Mouse (Mus musculus): ENCODE results near the gene Adamts2.
A peak's percentile ranks its signal among the peaks of the same experiment; 100 is the strongest.

Gene Adamts2

DNA sequence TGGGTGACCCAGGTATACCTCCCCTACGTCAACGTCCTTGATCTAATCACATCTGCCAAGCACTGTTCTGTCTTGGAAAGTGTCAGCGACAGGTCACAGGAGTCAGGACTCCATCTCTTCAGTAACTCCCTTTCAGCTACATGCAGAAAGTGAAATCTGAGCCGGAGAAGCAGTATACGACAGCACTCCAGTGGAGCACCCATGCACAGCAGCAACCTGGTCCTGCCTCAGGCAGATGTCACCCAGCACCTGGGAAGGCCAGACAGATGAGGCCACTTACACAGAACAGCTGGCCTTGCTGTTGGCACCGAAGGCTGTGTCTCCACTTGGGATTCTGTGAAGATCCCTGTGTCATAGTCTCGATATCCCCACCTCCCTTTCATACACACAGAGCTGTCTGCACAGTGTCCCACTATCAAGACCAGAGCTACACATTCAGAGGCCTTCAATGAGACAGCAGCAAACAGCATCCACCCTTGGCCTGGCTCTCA, 70.0 kb downstream of the Adamts2 start:
- no peak for DNase-seq (ENCODE audit: low read depth, low spot score)

DNA sequence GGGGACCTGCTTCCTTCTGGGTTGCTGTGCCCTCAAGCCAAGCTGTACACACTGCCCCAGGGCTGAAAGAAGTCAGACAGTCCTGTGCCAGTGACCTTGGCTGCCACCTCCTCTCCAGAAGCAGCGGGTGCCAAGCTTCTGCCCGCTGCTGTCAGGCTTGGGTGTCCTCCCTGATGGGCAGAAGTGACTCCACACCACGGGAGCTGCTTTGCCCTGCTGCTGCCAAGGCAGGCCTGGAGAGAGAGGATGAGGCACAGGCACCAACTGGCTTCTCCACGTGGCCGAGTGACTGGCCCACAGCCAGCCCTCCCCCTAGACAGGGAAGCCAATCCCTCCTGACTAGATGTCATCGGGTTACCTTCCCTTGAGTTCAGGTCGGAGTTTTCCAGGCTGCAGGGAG, 71.0 kb downstream of the Adamts2 start:
- DNase-seq (ENCODE audit: low read depth, low spot score) = no peak

DNA sequence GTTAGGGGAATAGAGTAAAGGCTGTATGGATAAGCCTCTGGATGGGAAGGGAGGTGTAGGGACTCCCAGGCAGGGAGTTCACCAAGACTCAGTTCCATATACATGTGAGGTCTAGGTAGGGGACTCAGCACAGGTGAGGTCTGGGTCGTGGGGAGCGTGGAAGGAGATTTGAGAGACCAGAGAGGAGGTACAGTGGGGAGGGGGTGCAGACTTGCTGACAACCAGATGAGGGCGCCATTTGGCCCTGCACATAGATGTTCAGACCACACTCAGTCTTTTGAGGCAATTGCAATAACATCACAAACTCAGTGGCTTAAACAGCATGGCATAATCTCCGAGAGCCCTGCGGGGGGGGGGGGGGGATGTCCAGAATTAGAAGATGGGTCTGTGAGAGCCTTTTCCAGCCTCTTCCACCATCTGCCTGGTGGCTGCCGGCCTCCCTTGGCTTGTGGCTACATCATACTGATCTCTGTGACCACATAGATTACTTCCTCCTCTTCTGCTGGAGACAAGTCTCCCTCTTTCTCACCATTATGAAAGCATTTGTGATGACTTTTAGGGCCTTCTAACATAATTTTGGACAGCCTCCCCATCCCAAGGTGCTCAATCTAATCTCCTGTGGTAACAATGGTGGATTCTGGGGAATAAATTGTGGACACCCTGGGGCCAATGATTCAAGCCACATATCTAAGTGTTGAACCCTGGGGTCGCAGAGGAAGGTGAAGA, 71.8 kb downstream of the Adamts2 start:
- peak; percentile 11 for DNase-seq (ENCODE audit: low read depth, low spot score)

DNA sequence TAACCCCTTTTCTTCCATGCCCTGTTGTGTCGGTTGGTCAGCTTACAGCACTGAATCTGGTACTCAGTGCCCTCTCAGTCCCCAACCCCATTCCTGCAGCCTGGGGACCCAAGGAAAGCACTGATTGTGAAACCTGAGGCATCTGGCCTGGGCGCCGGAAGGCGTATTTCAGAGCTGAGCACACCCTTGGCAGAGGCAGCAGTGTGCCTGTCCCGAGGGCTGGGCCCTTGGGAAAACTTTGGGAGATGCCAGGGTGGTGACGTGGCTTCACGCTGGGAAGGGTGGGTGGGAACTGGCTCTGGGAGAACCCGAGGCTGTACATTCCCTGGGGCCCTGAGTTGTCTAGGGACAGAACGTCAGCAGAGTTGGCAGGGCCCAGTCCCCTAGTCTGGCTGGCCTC, 72.5 kb downstream of the Adamts2 start:
- DNase-seq (ENCODE audit: low read depth, low spot score) = no peak

- DNase-seq (ENCODE audit: low read depth, low spot score) = no peak
Measured at GRCm38 (mm10) chr11:50678650-50679049, 76.8 kb downstream of the Adamts2 start.

DNA sequence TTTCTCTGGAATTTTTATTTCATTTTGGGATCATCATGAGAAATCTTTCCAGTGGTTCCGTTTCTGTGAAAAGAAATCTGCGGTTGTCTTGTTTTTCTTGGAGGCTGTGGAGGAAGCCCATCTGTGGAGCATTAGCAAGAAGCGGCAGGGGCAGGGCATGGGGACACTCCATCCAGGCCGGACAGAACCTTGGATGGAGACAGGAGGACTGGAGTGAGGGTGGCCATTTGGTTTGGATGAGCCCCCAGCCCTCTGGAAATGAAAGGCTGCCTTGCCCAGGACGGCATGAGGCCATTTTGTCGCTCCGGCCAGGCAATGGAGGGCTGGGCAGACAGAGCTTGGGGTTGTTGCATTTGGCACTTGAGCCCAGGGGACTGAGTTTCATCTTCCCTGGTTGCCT, 80.1 kb downstream of the Adamts2 start:
- DNase-seq (ENCODE audit: low read depth, low spot score) = no peak

DNA sequence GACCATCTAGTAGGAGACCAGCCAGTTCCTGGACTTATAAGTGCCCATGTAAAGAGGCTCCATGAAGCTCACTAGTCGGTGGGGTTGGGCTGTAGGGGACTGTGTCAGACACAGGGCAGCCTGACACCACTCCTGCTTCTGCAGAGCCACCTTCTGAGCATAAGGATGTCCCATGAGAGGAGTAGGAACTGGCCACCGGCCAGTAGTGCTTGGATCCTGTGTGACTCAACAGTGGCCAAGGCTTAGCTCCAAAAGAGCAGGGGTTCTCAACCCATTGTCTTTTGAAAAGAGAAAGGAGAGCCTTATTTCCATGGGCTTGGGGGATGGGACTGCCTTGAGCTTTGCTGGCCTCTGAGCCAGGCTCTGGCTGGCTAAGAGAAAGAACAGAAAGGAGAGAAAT, 81.9 kb downstream of the Adamts2 start:
- DNase-seq (ENCODE audit: low read depth, low spot score) = no peak

DNA sequence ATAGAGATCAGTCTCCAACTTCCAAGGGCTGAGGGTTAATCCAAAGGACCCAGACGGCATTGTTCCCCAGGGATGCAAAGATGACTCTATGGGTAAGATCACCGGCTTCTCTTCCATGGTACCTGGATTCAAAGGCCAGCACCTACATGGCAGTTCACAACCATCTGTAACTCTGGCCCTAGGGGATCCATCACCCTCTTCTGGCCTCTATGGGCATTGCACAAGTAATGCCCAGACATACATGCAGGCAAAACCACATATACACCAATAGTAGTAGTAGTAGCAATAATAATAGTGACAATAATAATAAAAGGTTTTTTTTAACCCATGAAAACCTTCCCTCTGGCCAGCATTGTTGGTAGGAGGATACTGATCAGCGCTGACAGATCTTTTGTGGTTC, 86.7 kb downstream of the Adamts2 start:
- peak; percentile 44 for DNase-seq (ENCODE audit: low read depth, low spot score)

GRCm38 (mm10) chr11:50689672-50690071, 87.8 kb downstream of the Adamts2 start:
- DNase-seq (ENCODE audit: low read depth, low spot score) = no peak

DNA sequence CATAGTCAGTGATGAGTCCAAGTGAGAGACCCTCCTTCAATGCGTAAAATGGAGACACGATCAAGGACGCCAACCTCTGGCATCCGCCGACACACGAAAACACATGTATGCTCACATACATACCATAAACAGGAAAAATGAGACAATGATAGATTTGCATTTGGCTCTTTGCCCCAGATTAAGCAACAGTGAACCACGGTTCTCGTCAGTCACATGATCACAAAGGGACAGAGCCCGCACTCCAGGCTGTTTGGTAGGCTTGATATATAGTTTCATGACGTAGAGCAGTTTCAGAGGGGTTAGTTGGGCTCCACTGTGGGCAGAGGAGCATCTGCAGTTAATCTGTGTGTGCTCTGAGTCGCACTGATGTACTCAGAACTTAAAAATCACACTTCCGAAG, 98.1 kb downstream of the Adamts2 start:
- DNase-seq (ENCODE audit: low read depth, low spot score) = no peak

- DNase-seq (ENCODE audit: low read depth, low spot score) = no peak
Measured at GRCm38 (mm10) chr11:50700496-50700895, 98.6 kb downstream of the Adamts2 start.

GRCm38 (mm10) chr11:50703397-50703796, 101.5 kb downstream of the Adamts2 start:
- no peak for DNase-seq (ENCODE audit: low read depth, low spot score)

- DNase-seq (ENCODE audit: low read depth, low spot score) = no peak
Measured at GRCm38 (mm10) chr11:50704511-50704910, 102.6 kb downstream of the Adamts2 start.

- no peak for DNase-seq (ENCODE audit: low read depth, low spot score)
Measured at GRCm38 (mm10) chr11:50707259-50707658, 105.4 kb downstream of the Adamts2 start.

- DNase-seq (ENCODE audit: low read depth, low spot score) = peak; percentile 89
Measured at GRCm38 (mm10) chr11:50713610-50714202, 111.8 kb downstream of the Adamts2 start.

DNA sequence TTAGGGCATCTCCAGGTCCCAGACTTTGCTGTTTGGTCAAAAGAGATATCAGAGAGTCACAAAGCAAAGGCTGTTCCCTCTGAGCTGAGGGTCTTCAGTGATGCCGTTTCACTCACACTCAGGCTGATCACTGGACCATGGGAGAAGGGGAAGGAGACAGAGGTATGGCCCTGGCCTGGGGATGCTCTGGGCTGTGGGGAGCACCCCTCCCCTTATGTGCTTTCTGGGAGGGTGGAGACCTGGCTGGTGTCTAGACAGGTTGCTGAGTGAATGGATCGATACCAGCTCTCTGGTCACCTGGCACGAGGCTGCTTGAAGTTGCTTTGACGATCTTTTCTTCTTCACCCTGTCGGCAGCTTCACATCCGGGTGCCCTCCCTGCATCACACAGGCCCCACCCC, 113.2 kb downstream of the Adamts2 start:
- DNase-seq (ENCODE audit: low read depth, low spot score) = no peak

GRCm38 (mm10) chr11:50717381-50717897, 115.6 kb downstream of the Adamts2 start:
- DNase-seq (ENCODE audit: low read depth, low spot score) = peak; percentile 31

GRCm38 (mm10) chr11:50718862-50719261, 117.0 kb downstream of the Adamts2 start:
- DNase-seq (ENCODE audit: low read depth, low spot score) = no peak

DNA sequence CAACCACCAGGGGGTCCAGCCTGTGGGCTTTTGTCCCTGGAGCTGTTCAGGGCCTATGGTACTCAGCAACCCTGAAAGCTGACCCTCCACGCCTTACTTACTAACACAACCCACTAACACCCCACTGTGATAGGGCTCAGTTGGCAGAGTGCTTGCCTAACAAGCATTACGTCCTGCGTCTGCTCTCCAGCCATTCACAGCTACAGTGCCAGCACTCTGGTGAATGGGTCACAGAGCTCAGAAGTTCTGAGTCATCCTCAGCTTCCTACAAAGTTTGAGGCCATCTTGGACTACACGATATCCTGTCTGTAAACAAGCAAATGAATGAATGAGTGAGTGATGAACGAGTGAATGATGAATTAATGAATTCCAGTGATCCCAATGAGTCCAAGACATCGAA, 118.5 kb downstream of the Adamts2 start:
- no peak for DNase-seq (ENCODE audit: low read depth, low spot score)

DNA sequence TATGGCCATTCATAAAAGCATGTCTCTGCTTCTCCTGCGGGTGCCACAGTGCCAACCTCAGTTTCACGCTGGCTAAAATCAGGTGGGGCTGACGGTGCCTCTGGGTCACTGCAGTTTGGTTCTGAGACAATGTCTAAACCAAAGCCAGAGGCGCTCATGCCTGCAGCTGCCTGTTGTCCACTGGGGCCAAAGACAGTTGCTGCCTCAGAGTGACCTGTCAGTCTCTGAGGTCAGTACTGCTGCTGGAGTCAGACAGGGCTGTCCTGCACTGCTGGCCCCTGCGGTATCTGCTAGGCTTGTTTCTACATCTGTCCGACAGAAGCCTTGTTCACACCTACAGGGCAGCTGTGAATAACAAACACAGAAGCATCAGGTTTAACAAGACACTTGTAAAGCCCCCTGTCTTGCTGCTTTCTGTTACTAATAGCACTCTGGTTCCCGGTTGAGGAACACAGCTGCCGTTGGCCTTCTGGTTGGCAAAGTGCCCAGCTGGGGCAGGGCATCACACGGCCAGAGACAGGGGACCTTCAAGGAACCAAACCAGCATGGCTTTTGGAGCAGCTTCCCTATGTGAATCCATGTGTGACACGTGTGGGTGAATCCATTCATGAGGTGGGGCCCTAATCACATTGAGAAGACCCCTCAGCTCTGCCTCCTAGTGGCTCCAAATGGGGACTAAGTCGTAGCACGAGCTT, 119.1 kb downstream of the Adamts2 start:
- DNase-seq (ENCODE audit: low read depth, low spot score) = no peak

GRCm38 (mm10) chr11:50725595-50725994, 123.7 kb downstream of the Adamts2 start:
- no peak for DNase-seq (ENCODE audit: low read depth, low spot score)

GRCm38 (mm10) chr11:50726035-50726434, 124.2 kb downstream of the Adamts2 start:
- no peak for DNase-seq (ENCODE audit: low read depth, low spot score)

- no peak for DNase-seq (ENCODE audit: low read depth, low spot score)
Measured at GRCm38 (mm10) chr11:50733146-50733545, 131.3 kb downstream of the Adamts2 start.
